Mouse (Mus musculus): ENCODE data around the gene Myo15b.

- no peak for TF ChIP-seq GATA1 (IDR thresholded peaks at IDR 0.05; ENCODE audit: low read length)
- TF ChIP-seq TAL1 (IDR thresholded peaks at IDR 0.05; ENCODE audit: low read length) = no peak
Observed at GRCm38 (mm10) chr11:115817331-115817730, 40.9 kb upstream of the Myo15b start.

Measured in erythroblast, embryonic 14.5 days (primary cell).